Mouse (Mus musculus) cortical plate, adult 2 months (tissue): ENCODE measurements at regions not wholly inside any gene's neighbourhood (a gene's known extent, or its start where the extent isn't known, plus 50 kb on each side); places are given as distances from the start of the nearest gene placed in this dataset.

Source experiments
- H3K27ac ChIP-seq: fragments of 200-500 bp; 2 replicates; pipeline ENCODE4 v1.5.1; 2012; ENCODE audit warnings: low read length, control low read depth, inconsistent platforms; ENCODE audit not compliant: insufficient read depth
- H3K4me1 ChIP-seq: fragments of 200-500 bp; 2 replicates; pipeline ENCODE4 v1.6.1; 2011; ENCODE audit warnings: low read length; ENCODE audit not compliant: control insufficient read depth, insufficient read depth
- H3K4me3 ChIP-seq: fragments of 200-500 bp; 2 replicates; pipeline ENCODE4 v1.5.1; 2011; ENCODE audit warnings: mild to moderate bottlenecking, low read length, control low read depth; ENCODE audit not compliant: insufficient read depth
- CTCF ChIP-seq: fragments of 200-500 bp; IDR thresholded peaks from 2 replicates; pipeline ENCODE4 v1.5.1; 2011; ENCODE audit warnings: mild to moderate bottlenecking, control low read depth, low read length; ENCODE audit not compliant: insufficient read depth; ENCODE audit errors: extremely low read depth
- POLR2A ChIP-seq: fragments of 200-500 bp; IDR thresholded peaks from 2 replicates; pipeline ENCODE4 v1.6.1; 2011; ENCODE audit warnings: mild to moderate bottlenecking, low read length, control low read depth; ENCODE audit not compliant: insufficient read depth; ENCODE audit errors: extremely low read depth

DNA sequence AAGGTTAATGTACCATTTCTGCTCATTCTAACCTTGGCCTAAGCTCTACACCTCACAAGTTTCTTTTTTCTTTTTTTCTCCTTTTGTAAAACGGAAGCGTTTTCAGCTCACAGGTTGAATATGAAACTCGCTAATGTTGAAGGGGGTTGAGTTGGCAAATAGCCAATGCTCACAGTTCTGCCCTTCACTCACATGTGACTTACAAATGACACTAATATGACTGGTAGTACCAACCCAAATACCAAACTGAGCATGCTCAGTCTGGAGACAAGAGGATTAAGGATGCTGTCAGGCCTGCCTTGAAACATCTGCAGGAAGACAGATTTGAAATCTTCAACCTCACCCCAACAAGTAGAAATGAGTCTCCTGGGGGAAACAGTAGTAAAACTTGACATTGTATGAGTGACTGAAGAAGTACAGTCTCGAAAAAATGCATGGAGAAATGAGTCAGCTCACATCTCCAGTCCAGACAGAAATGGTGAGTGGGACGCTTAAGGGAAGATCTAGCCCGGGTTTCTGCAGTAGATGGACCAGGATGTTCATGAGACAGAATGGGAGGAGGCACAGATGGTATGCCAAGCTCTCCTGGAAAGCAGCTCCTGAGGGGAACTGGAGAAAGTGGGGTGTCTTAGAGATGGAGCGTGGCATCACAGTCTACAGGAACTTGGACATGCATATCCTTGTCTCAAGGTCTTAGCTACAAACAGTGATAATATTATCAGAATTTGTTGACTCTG lies 120.9 kb upstream of the Parp11 start:
- no peak for TF ChIP-seq CTCF
- no peak for TF ChIP-seq POLR2A
- Histone ChIP-seq H3K4me3 (no peak overlapping the region), H3K27ac (no peak overlapping the region), H3K4me1 (peaks cover 1% of the 10 kb centered on the region; the same call in 1 of the 2 replicates)

DNA sequence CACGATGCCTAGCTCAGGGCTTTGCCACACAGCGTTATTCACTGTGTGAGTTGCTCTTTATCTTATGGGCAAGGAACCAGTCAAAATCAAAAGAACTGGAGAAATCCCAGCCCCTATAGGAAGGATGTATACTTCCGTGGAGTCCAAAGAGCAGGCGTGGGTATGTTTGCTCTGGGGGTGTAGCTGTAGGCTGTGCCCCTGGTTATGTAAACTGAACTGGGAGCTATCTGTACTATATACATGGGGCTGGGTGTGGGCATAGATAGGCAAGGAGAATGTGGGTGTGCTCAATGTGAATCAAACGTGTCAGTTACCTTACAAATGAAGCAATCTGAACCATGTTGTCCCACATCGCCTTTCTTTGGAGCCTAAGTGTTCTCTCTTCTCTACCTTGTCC lies 120.3 kb upstream of the Parp11 start:
- peaks cover 1% of the 10 kb centered on the region; the same call in 1 of the 2 replicates for H3K4me1 ChIP-seq
- H3K27ac ChIP-seq = no peak overlapping the region
- TF ChIP-seq CTCF = no peak
- TF ChIP-seq POLR2A = no peak
- H3K4me3 ChIP-seq = no peak overlapping the region

DNA sequence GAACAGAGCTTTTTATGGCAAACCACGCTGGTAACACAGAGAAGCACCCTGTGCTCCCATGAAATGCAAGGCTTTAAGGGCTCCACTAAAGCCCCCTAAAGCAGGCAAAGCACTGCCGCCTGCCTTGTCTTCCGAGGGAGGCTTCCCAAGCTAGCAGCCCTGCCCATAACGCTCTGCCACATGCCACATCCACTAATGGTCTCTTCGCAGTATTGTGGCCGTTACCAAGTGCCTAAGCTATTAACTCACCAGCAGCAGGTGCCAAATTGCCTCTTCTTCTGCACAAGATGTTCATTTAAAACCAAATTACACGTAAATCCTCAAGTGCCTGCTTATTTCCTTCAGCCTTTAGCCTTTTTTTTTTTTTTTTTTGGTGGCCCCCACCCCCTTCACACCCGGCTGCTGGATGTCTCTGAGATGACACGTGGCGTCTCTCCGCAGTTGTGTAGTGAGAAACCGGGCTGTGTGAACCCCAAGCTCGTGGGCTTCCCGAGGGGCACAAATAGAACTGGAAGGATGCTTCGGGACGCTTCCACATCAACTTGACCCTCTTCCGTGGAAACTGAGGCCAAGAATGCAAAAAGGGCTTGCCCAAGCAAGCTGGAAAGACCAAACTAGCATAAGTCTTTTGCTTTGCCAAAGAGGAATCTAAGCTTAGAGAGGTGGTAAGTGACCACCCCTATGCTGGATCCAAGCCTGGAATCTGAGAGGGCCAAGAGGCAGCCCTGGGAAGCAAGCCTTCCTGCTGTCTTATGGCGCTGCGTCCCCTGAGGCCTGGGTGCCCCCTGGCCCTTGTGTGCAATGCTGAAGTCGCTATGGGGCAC lies 117.2 kb upstream of the Parp11 start:
- TF ChIP-seq POLR2A = no peak
- no peak for TF ChIP-seq CTCF
- no peak overlapping the region for H3K27ac ChIP-seq
- H3K4me1 ChIP-seq = peaks cover 1% of the 10 kb centered on the region; the same call in 1 of the 2 replicates
- no peak overlapping the region for H3K4me3 ChIP-seq

DNA sequence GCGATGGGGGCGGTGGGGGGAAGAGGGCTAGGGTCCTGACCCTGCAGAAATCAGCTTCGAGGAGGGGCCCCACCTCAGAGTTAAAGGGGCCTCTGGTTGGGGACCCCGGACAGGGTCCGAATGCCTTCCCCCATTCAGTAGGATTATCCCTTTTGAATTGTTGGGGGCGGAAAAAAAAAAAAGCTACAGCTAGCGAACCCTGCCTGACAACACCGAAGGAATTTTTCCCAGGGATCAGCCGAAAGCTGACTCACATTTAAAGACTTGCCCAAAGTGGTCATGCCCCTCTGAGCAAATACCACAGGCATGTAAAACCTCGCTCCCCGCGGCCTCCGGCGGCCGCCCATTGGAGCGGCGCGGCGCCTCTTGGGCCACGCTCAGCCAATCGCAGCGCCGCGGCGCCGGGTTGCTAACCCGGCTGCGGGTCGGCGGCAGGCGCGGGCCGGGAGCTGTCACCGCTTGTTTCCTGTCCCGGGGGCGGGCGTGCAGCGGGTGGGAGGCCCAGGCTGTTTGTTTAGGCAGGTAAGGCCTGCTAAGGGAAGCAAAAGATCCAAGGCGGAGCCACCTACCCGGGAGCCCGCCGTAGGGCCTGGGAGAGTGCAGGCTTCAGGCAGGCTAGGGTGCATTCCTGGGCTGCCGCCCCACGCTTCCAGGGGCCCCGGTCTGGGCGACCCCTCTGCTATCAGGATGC lies 116.5 kb upstream of the Parp11 start:
- H3K4me1 ChIP-seq = peaks cover 1% of the 10 kb centered on the region; the same call in 1 of the 2 replicates
- TF ChIP-seq POLR2A (no peak), CTCF (no peak)

DNA sequence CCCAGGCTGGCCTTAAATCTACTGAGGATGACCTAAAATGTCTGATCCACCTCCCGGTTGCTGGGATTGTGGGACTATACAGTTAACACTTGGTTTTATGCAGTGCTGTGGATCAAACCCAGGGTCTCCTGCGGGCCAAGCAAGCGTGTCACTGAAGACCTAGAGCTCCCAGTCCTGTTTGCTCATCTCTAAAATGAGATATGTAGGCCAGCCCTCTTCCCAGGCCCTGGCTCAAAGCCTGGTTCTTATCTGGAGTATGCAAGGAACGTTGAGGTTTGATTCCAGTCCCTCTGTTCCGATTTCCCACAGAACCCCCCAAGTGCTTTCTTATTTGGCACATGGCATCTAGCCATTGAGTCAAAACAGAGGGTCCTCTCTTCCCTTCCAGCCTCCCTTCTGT lies 115.5 kb upstream of the Parp11 start:
- no peak overlapping the region for H3K27ac ChIP-seq
- H3K4me1 ChIP-seq = peaks cover 1% of the 10 kb centered on the region; the same call in 1 of the 2 replicates
- TF ChIP-seq CTCF (no peak), POLR2A (no peak)
- no peak overlapping the region; the same call in 1 of the 2 replicates for H3K4me3 ChIP-seq

More for the DNA sequence above, 116.5 kb upstream of the Parp11 start:
- Histone ChIP-seq H3K4me3 (peak overlapping the region; percentile 40), H3K27ac (peak overlapping the region; percentile 69)

DNA sequence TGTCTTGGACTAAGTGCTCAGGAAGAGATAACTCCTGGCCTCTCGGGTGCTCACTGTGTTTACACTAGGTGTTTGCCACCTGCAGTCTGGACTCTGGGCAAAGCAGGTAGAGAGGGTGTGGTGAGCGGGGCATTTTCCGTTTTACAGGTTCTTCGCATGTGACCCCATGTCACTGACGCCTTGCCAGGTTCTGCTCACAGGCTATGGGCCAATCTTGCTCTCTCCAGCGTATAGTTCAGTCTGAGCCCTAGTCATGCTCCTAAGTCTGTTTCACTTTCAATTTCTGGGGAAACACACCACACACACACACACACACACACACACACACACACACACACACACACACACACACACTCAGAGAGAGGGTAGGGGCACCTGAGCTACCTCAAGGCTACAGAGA lies 112.4 kb upstream of the Parp11 start:
- peaks cover 3% of the 10 kb centered on the region; the same call in 1 of the 2 replicates for H3K4me1 ChIP-seq

DNA sequence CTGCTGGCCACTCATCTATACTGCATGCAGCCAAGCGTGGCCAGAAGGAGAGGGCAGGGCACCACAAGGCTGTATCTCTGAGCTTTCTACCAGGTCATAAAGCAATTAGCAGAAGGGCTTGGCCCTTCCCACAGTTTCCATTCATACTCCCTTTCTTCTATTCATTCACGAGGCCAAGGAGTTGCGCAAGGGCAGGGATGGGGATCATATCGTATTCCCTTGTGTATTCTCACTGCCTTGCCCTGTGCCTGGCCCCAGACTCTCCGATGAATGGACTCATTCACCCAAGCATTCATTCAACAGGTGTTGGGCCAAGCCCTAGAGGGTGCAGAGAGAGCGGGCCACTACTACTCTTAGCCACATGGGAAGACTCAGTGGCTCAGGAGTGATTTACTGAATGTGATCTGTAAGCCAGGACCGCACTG lies 111.2 kb upstream of the Parp11 start:
- H3K27ac ChIP-seq = no peak overlapping the region
- TF ChIP-seq CTCF = no peak
- TF ChIP-seq POLR2A = no peak
- peaks cover 1% of the 10 kb centered on the region; the same call in 1 of the 2 replicates for H3K4me1 ChIP-seq
- H3K4me3 ChIP-seq = no peak overlapping the region

More for the DNA sequence above, 112.4 kb upstream of the Parp11 start:
- Histone ChIP-seq H3K4me3 (no peak overlapping the region), H3K27ac (no peak overlapping the region)
- TF ChIP-seq CTCF = no peak
- TF ChIP-seq POLR2A = no peak

DNA sequence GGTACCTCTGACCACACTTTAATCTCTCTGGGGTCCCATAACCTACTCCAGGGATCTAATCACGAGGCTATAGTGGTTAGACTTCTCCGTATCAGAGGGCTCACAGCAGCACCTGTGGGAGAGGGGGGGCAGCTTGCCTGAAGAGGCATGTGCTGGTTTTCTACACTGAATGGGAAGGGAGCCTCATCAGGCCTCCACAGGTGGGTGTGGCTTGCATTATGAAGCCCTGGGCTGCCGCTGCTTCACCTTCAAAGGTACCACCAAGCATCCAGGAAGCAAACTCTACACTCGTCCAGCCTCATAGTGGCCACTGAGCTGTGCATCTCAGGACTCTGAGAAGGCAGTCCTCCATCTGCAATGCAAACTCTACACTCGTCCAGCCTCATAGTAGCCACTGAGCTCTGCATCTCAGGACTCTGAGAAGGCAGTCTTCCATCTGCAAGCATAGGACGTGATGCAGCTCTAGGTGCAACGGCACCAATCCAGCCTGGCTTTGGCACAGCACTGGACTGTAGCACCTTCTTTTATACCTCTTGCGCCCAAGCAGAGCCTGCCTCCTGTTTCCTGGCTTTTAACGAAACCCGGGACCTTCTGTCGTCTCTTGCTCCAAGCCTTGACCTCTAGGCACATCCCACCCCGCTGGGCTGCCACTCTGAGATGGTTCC lies 110.5 kb upstream of the Parp11 start:
- H3K27ac ChIP-seq = no peak overlapping the region
- H3K4me1 ChIP-seq = peaks cover 1% of the 10 kb centered on the region; the same call in 1 of the 2 replicates
- TF ChIP-seq POLR2A (no peak), CTCF (no peak)
- H3K4me3 ChIP-seq = no peak overlapping the region
